Mouse (Mus musculus): ENCODE measurements around the gene Lmbrd1.

GRCm38 (mm10) chr1:24716301-24716700 lies 37.9 kb downstream of the Lmbrd1 start:
- TF ChIP-seq CTCF (IDR thresholded peaks at IDR 0.05; ENCODE audit: borderline replicate concordance, insufficient read depth, low read length) (no peak), POLR2A (IDR thresholded peaks at IDR 0.05; ENCODE audit: low read depth, low read length) (no peak)

Data from embryonic fibroblast, embryonic 13.5 days (primary cell).